ENCODE assay signal across 26 mouse cellular contexts in genomic region chr6:98855958-98856357, GRCm38 (mm10).
"Had no signal": no experiment of that assay in that cellular context is flagged by ENCODE, and none has a peak within 500 bp of the region (broad histone marks: within the 10 kb centered on the region; RNA-seq: fewer than 3 reads in every experiment).

No protein-coding gene starts in this region.

- H3K4me3 ChIP-seq: embryonic facial prominence, embryonic 10.5 days; embryonic facial prominence, embryonic 12.5 days; embryonic facial prominence, embryonic 13.5 days; embryonic facial prominence, embryonic 15.5 days; erythroblast, embryonic 14.5 days; forebrain, embryonic 10.5 days; forebrain, embryonic 12.5 days; forebrain, embryonic 13.5 days; forebrain, embryonic 15.5 days; gastrocnemius, adult 2 months; heart, adult 2 months had no signal

- H3K4me2 ChIP-seq: embryonic facial prominence, embryonic 12.5 days; embryonic facial prominence, embryonic 13.5 days; embryonic facial prominence, embryonic 15.5 days; forebrain, embryonic 12.5 days; forebrain, embryonic 13.5 days; forebrain, embryonic 15.5 days had no signal

- DNase-seq: cerebellum, adult 8-10 months; cerebellum, adult 9-10 months; cerebellum, adult 9-11 months; cerebellum, postnatal 10 days; cerebellum, postnatal 14 days; cerebellum, postnatal 25 days; cerebellum, postnatal 36 days; embryo, embryonic 11 days; forebrain, postnatal 0 days; gastrocnemius, adult 2 months; gastrocnemius, postnatal 10 days; gastrocnemius, postnatal 14 days; gastrocnemius, postnatal 25 days; gastrocnemius, postnatal 36 days; heart, adult 11 months; heart, adult 18-20 months; heart, adult 2 months had no signal

- H3K36me3 ChIP-seq: embryonic facial prominence, embryonic 10.5 days; embryonic facial prominence, embryonic 12.5 days; embryonic facial prominence, embryonic 13.5 days; embryonic facial prominence, embryonic 15.5 days; forebrain, embryonic 10.5 days; forebrain, embryonic 12.5 days; forebrain, embryonic 15.5 days had no signal

- H3K27me3 ChIP-seq: embryonic facial prominence, embryonic 12.5 days; embryonic facial prominence, embryonic 13.5 days; embryonic facial prominence, embryonic 15.5 days; forebrain, embryonic 12.5 days; forebrain, embryonic 13.5 days; forebrain, embryonic 15.5 days had no signal
